25 mouse cellular contexts compared by ENCODE assay signal in genomic region chr5:16101820-16102219, GRCm38 (mm10).
"Had no signal": no experiment of that assay in that cellular context is flagged by ENCODE, and none has a peak within 500 bp of the region (broad histone marks: within the 10 kb centered on the region; RNA-seq: fewer than 3 reads in every experiment).

No protein-coding gene starts in this region.

- H3K9me3 ChIP-seq: heart, embryonic 13.5 days; heart, embryonic 15.5 days; hindbrain, embryonic 13.5 days; hindbrain, embryonic 15.5 days; kidney, embryonic 15.5 days; limb, embryonic 13.5 days; limb, embryonic 15.5 days had no signal

- H3K27ac ChIP-seq: heart, adult 2 months; heart, embryonic 13.5 days; heart, embryonic 15.5 days; hindbrain, embryonic 13.5 days; hindbrain, embryonic 15.5 days; hindbrain, postnatal 0 days; kidney, embryonic 15.5 days; kidney, postnatal 0 days; limb, embryonic 15.5 days had no signal

- H3K36me3 ChIP-seq: heart, embryonic 13.5 days; heart, embryonic 15.5 days; hindbrain, embryonic 13.5 days; hindbrain, embryonic 15.5 days; kidney, embryonic 15.5 days; limb, embryonic 13.5 days; limb, embryonic 15.5 days had no signal

- H3K9ac ChIP-seq: heart, embryonic 13.5 days; heart, embryonic 15.5 days; hindbrain, embryonic 13.5 days; hindbrain, embryonic 15.5 days; kidney, embryonic 15.5 days; limb, embryonic 13.5 days; limb, embryonic 15.5 days had no signal

- H3K4me1 ChIP-seq: heart, embryonic 15.5 days; hindbrain, embryonic 13.5 days; kidney, embryonic 15.5 days; limb, embryonic 15.5 days had no signal

- H3K27me3 ChIP-seq: heart, embryonic 13.5 days; heart, embryonic 15.5 days; hindbrain, embryonic 13.5 days; hindbrain, embryonic 15.5 days; kidney, embryonic 15.5 days; limb, embryonic 13.5 days; limb, embryonic 15.5 days had no signal

- H3K4me2 ChIP-seq: heart, embryonic 11.5 days; heart, embryonic 13.5 days; heart, embryonic 15.5 days; hindbrain, embryonic 13.5 days; hindbrain, embryonic 15.5 days; kidney, embryonic 15.5 days; limb, embryonic 13.5 days; limb, embryonic 15.5 days had no signal

- H3K4me3 ChIP-seq: heart, adult 2 months; heart, embryonic 13.5 days; heart, embryonic 15.5 days; hindbrain, embryonic 13.5 days; hindbrain, embryonic 15.5 days; kidney, embryonic 15.5 days; limb, embryonic 13.5 days; limb, embryonic 15.5 days had no signal

- ATAC-seq: hindbrain, postnatal 0 days; intestine, embryonic 16.5 days had no signal

- DNase-seq: gastrocnemius, postnatal 14 days; gastrocnemius, postnatal 36 days; heart, adult 11 months; heart, adult 2 months; heart, postnatal 14 days; heart, postnatal 36 days; kidney, adult 11 months; kidney, adult 2 months; kidney, adult 9 months; kidney, postnatal 14 days; kidney, postnatal 36 days; layer of hippocampus, adult 9-11 months; layer of hippocampus, postnatal 36 days; left cerebral cortex, postnatal 4 days had no signal
